Mouse (Mus musculus): Measurements from ENCODE around the gene Zbtb22. TPM values are rescaled to one million over a fixed set of nuclear protein-coding genes. Genes with fewer than 3 reads are reported as not detected.
"Not testable (repeated sequence)": the region's sequence is repeated elsewhere in the genome, so short reads cannot be mapped to it uniquely, and the experiment has no call there.

Gene Zbtb22
- total RNA-seq, 1 experiment from 2014 or later = 21.8 TPM

- ATAC-seq (replicated peaks; ENCODE audit: insufficient number of reproducible peaks, low FRiP score, low TSS enrichment, poor library complexity, severe bottlenecking) = no peak
Observed at GRCm38 (mm10) chr17:33902079-33902478, 13.6 kb upstream of the Zbtb22 start.

- ATAC-seq (replicated peaks; ENCODE audit: insufficient number of reproducible peaks, low FRiP score, low TSS enrichment, poor library complexity, severe bottlenecking) = 0 out of 2 replicates have a peak, but pooled peaks have one; percentile 37
Observed at GRCm38 (mm10) chr17:33902491-33902890, 13.2 kb upstream of the Zbtb22 start.

GRCm38 (mm10) chr17:33903911-33904651, 11.6 kb upstream of the Zbtb22 start:
- not testable (repeated sequence) for ATAC-seq (replicated peaks; ENCODE audit: insufficient number of reproducible peaks, low FRiP score, low TSS enrichment, poor library complexity, severe bottlenecking)

GRCm38 (mm10) chr17:33904835-33905234, 10.9 kb upstream of the Zbtb22 start, which contains the start of gene Platr17:
Platr17 (plus strand) TSS chr17:33905135.
- ATAC-seq (replicated peaks; ENCODE audit: insufficient number of reproducible peaks, low FRiP score, low TSS enrichment, poor library complexity, severe bottlenecking) = not testable (repeated sequence)

GRCm38 (mm10) chr17:33908331-33909076, 7.2 kb upstream of the Zbtb22 start:
- no peak; the same call in 1 of the 2 replicates for ATAC-seq (replicated peaks; ENCODE audit: insufficient number of reproducible peaks, low FRiP score, low TSS enrichment, poor library complexity, severe bottlenecking)

GRCm38 (mm10) chr17:33909077-33909868, 6.4 kb upstream of the Zbtb22 start, which contains the start of gene Daxx:
Daxx (plus strand) TSS chr17:33909414.
- ATAC-seq (replicated peaks; ENCODE audit: insufficient number of reproducible peaks, low FRiP score, low TSS enrichment, poor library complexity, severe bottlenecking) = peak; percentile 88

GRCm38 (mm10) chr17:33909869-33910250, 5.8 kb upstream of the Zbtb22 start:
- ATAC-seq (replicated peaks; ENCODE audit: insufficient number of reproducible peaks, low FRiP score, low TSS enrichment, poor library complexity, severe bottlenecking) = peak; percentile 23; the same call in 1 of the 2 replicates

GRCm38 (mm10) chr17:33910346-33911051, 5.2 kb upstream of the Zbtb22 start:
- no peak for ATAC-seq (replicated peaks; ENCODE audit: insufficient number of reproducible peaks, low FRiP score, low TSS enrichment, poor library complexity, severe bottlenecking)

- no peak for ATAC-seq (replicated peaks; ENCODE audit: insufficient number of reproducible peaks, low FRiP score, low TSS enrichment, poor library complexity, severe bottlenecking)
Observed at GRCm38 (mm10) chr17:33911052-33911812, 4.5 kb upstream of the Zbtb22 start.

GRCm38 (mm10) chr17:33911813-33912414, 3.8 kb upstream of the Zbtb22 start:
- no peak for ATAC-seq (replicated peaks; ENCODE audit: insufficient number of reproducible peaks, low FRiP score, low TSS enrichment, poor library complexity, severe bottlenecking)

GRCm38 (mm10) chr17:33913264-33913663, 2.4 kb upstream of the Zbtb22 start:
- ATAC-seq (replicated peaks; ENCODE audit: insufficient number of reproducible peaks, low FRiP score, low TSS enrichment, poor library complexity, severe bottlenecking) = no peak

- no peak for ATAC-seq (replicated peaks; ENCODE audit: insufficient number of reproducible peaks, low FRiP score, low TSS enrichment, poor library complexity, severe bottlenecking)
Observed at GRCm38 (mm10) chr17:33913905-33914304, 1.8 kb upstream of the Zbtb22 start.

GRCm38 (mm10) chr17:33914969-33915391, 724 bp upstream of the Zbtb22 start:
- ATAC-seq (replicated peaks; ENCODE audit: insufficient number of reproducible peaks, low FRiP score, low TSS enrichment, poor library complexity, severe bottlenecking) = no peak

- ATAC-seq (replicated peaks; ENCODE audit: insufficient number of reproducible peaks, low FRiP score, low TSS enrichment, poor library complexity, severe bottlenecking) = no peak
Observed at GRCm38 (mm10) chr17:33916294-33916693, 590 bp downstream of the Zbtb22 start.

- ATAC-seq (replicated peaks; ENCODE audit: insufficient number of reproducible peaks, low FRiP score, low TSS enrichment, poor library complexity, severe bottlenecking) = no peak
Observed at GRCm38 (mm10) chr17:33916847-33917655, 1.3 kb downstream of the Zbtb22 start.

- ATAC-seq (replicated peaks; ENCODE audit: insufficient number of reproducible peaks, low FRiP score, low TSS enrichment, poor library complexity, severe bottlenecking) = no peak
Observed at GRCm38 (mm10) chr17:33917656-33918292, 2.1 kb downstream of the Zbtb22 start.

Data from monocyte, adult 5-6 weeks (primary cell).